In the genomic region with DNA sequence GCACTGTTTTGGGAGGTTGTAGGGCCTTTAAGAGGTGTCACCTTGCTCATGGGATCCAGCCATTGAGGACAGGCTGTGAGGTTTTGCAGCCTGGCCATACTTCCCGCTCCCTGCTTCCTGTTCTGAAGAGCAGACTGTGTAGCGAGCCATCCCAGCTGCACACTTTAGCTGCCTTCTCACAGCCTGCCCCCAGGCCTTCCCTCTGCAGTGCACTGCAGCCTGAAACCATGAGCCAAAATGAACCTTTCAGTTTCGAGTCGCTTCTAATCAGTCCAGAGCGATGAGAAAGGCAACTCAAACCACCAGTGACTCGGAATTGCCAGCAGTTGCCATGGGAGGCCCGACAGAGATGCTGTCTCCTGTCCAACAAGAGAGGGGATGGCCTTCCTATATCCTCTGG, we compare ENCODE assay signal across 21 mouse cellular contexts. TPM values are rescaled to one million over a fixed set of nuclear protein-coding genes. Genes with fewer than 3 reads are reported as not detected.
"Had no signal": no experiment of that assay in that cellular context is flagged by ENCODE, and none has a peak within 500 bp of the region (broad histone marks: within the 10 kb centered on the region; RNA-seq: fewer than 3 reads in every experiment).

No protein-coding gene starts in this region.

- H3K27me3 ChIP-seq: midbrain, embryonic 15.5 days; stomach, embryonic 15.5 days had no signal

- H3K27ac ChIP-seq: liver, embryonic 14.5 days; macrophage; midbrain, embryonic 13.5 days; midbrain, embryonic 15.5 days; neural tube, embryonic 12.5 days; stomach, embryonic 15.5 days; stomach, postnatal 0 days had no signal

- H3K9me3 ChIP-seq: megakaryocyte, embryonic 14.5 days; midbrain, embryonic 13.5 days; midbrain, embryonic 15.5 days; neural tube, embryonic 12.5 days; stomach, embryonic 15.5 days had no signal

- H3K4me2 ChIP-seq: lung, embryonic 14.5 days; midbrain, embryonic 11.5 days; midbrain, embryonic 13.5 days; midbrain, embryonic 15.5 days; neural tube, embryonic 12.5 days; stomach, embryonic 15.5 days had no signal

- H3K4me3 ChIP-seq: megakaryocyte, embryonic 14.5 days; midbrain, embryonic 13.5 days; midbrain, embryonic 15.5 days; neural tube, embryonic 12.5 days; stomach, embryonic 15.5 days had no signal

- H3K9ac ChIP-seq: liver, embryonic 14.5 days; lung, embryonic 14.5 days; midbrain, embryonic 13.5 days; midbrain, embryonic 15.5 days; neural tube, embryonic 12.5 days; stomach, embryonic 15.5 days had no signal

- DNase-seq: lung, adult 18-20 months; lung, embryonic 14.5 days; lung, postnatal 14 days; lung, postnatal 36 days; right cerebral cortex, postnatal 14 days; thymus, adult 2 months; thymus, postnatal 25 days; thymus, postnatal 4 days had no signal

- H3K36me3 ChIP-seq: midbrain, embryonic 13.5 days; midbrain, embryonic 15.5 days; neural tube, embryonic 12.5 days; stomach, embryonic 15.5 days had no signal

- H3K4me1 ChIP-seq: midbrain, embryonic 13.5 days; midbrain, embryonic 15.5 days; neural tube, embryonic 12.5 days; stomach, embryonic 15.5 days had no signal

- ATAC-seq: midbrain, embryonic 13.5 days; midbrain, embryonic 15.5 days had no signal

RNA-seq across cellular contexts. Expression of gene Cfap46, which starts 33.9 kb away (rescaled TPM):
- total RNA-seq: megakaryocyte progenitor cell, adult 5-6 weeks; monocyte, adult 5-6 weeks; neutrophil, adult 5-6 weeks had no signal
- polyA plus RNA-seq: liver, embryonic 14.5 days; liver, embryonic 16.5 days; macrophage had no signal
